Mouse (Mus musculus): ENCODE results near the gene Col23a1. TPM values are rescaled to one million over a fixed set of nuclear protein-coding genes. Genes with fewer than 3 reads are reported as not detected.

Col23a1 gene
- polyA plus RNA-seq, 1 experiment from 2014 or later, result 8.0 TPM

DNA sequence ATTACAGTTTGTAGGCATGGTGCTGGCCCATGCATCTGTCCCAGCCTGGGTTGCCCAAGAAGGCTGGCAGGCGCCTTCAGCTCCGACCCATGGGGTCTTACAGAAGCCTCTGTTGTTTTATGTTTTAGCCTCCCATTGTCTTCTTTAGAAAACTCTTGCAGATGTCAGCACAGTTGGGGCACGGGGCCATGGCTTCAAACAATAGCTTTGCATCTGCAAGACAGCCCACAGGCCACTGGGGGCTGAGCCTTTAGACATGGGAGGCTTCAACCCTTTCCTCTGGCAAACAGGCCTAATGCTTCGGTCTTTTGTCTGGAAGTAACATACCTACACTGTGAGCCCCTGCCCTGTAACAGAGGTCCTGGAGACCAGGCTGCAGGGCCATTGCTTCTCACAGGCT lies 159.0 kb downstream of the Col23a1 start:
- 12% methylated on average over 4 of the region's 4 CpGs for WGBS
- Histone ChIP-seq H3K27ac (replicated peaks) (no peak overlapping the region), H3K4me2 (no peak overlapping the region), H3K9me3 (no peaks in the 10 kb centered on the region), H3K9ac (no peak overlapping the region; the same call in 1 of the 2 replicates), H3K27me3 (no peaks in the 10 kb centered on the region), H3K4me1 (replicated peaks) (peaks cover 11% of the 10 kb centered on the region), H3K36me3 (no peaks in the 10 kb centered on the region), H3K4me3 (no peak overlapping the region)
- ATAC-seq (ENCODE audit: low read depth), result no peak

DNA sequence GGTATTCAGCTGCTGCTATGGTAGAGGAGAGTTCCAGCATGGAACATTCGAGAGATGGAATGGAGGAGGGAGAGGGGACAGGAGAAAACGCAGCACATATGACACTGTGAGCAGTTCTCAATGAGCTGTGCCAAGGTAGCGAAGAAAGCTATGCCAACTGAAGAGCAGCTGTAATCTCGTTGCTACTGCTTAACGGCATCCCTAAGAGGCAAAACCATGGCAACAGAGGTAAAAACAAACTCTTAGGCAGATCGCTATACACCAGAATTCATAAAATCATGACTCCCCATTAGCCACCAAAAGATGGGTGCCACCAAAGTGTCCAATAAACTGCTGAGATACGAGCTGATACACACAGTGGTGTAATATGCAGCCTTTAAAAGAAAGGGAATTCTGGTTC lies 160.2 kb downstream of the Col23a1 start:
- H3K36me3 ChIP-seq, result no peaks in the 10 kb centered on the region
- no peak overlapping the region for H3K27ac ChIP-seq (replicated peaks)
- no peak overlapping the region for H3K4me3 ChIP-seq
- H3K9me3 ChIP-seq, result no peaks in the 10 kb centered on the region
- WGBS, result 77% methylated on average over 7 of the region's 7 CpGs
- H3K4me1 ChIP-seq (replicated peaks), result peaks cover 11% of the 10 kb centered on the region
- H3K27me3 ChIP-seq, result no peaks in the 10 kb centered on the region
- ATAC-seq (ENCODE audit: low read depth), result no peak
- H3K4me2 ChIP-seq, result no peak overlapping the region
- no peak overlapping the region for H3K9ac ChIP-seq

DNA sequence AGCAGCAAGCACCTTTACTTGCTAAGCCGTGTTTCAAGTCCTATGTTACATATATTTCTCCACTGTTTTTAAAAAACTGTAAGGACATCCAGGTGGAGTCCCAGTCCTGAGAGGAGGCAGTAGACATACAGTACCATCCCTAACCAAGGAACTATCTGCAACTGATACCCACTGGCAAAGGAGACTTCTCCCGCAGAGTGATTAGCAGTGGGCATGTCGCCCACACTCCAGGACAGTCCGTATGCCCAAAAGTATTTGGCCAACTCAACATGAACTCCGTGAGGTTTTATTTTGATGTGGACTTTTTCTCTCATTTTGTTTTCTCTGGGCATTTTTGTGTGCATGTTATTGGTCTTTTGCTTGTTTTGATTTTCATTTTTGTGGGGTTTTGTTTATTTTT lies 161.6 kb downstream of the Col23a1 start:
- Histone ChIP-seq H3K4me1 (replicated peaks) (peaks cover 11% of the 10 kb centered on the region), H3K9me3 (no peaks in the 10 kb centered on the region), H3K27me3 (no peaks in the 10 kb centered on the region), H3K36me3 (no peaks in the 10 kb centered on the region), H3K4me2 (no peak overlapping the region), H3K4me3 (no peak overlapping the region), H3K9ac (no peak overlapping the region), H3K27ac (replicated peaks) (no peak overlapping the region)
- 80% methylated on average over 5 of the region's 5 CpGs for WGBS
- ATAC-seq (ENCODE audit: low read depth), result no peak

DNA sequence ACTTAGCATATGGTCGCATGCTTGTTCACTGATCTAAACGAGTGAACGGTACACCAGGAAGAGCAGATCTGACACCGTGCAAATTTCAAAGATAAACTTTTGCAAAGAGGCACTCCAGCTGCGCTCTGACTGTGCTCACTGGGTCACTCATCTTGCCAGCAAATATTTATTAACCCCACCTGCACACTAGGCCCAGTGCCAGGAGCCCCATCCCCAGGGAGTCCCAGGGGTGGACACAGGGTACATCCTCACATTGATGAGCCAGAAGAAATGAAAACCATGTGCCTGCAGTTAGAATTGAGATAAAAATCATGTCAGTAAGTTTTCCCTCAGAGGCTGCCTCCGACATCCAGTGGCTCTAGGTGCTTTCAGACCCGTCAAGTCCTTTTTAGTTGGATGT lies 162.2 kb downstream of the Col23a1 start:
- H3K27me3 ChIP-seq, result no peaks in the 10 kb centered on the region

DNA sequence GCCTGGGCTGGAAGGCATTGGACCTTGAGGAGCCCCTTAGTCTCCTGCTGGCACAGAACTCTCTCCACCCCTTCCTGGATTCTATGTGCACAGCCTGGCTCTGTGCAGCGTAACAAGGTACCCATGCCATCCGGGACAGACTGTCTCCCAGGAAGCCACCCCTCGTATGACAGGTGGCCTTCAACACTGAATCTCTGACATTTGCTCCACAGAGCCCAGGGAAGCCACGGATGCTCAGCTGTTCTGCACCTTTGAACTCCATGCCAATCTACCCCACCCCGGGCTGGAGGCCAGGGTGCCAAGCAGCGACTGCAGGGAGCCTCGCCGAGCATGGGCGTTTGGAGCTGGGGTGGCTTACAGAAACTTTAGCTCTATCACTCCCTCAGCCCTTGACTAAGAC lies 164.0 kb downstream of the Col23a1 start:
- no peaks in the 10 kb centered on the region for H3K36me3 ChIP-seq
- H3K4me1 ChIP-seq (replicated peaks), result peaks cover 10% of the 10 kb centered on the region
- H3K4me2 ChIP-seq, result no peak overlapping the region
- H3K9ac ChIP-seq, result no peak overlapping the region
- ATAC-seq (ENCODE audit: low read depth), result no peak
- 87% methylated on average over 9 of the region's 9 CpGs for WGBS
- H3K27ac ChIP-seq (replicated peaks), result no peak overlapping the region
- H3K4me3 ChIP-seq, result no peak overlapping the region
- H3K9me3 ChIP-seq, result no peaks in the 10 kb centered on the region
- H3K27me3 ChIP-seq, result no peaks in the 10 kb centered on the region

More for the DNA sequence above, 162.2 kb downstream of the Col23a1 start:
- Histone ChIP-seq H3K9me3 (no peaks in the 10 kb centered on the region), H3K4me3 (no peak overlapping the region), H3K9ac (no peak overlapping the region), H3K4me1 (replicated peaks) (peaks cover 11% of the 10 kb centered on the region), H3K4me2 (no peak overlapping the region), H3K27ac (replicated peaks) (no peak overlapping the region), H3K36me3 (no peaks in the 10 kb centered on the region)
- no peak for ATAC-seq (ENCODE audit: low read depth)
- 62% methylated on average over 7 of the region's 7 CpGs for WGBS

DNA sequence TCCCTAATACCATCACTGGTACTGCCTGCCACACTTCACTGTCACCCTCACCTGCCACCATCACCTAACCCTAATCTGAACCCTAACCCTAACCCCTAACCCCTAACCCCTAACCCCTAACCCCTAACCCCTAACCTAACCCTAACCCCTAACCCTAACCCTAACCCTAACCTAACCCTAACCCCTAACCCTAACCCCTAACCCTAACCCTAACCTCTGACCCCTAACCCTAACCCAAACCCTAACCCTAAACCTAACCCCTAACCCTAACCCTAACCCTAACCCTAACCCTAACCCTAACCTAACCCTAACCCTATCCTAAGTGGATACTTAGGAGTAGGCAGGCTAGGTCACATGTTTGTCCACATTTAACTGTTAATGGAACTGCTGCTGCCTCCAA lies 165.8 kb downstream of the Col23a1 start:
- Histone ChIP-seq H3K4me3 (no peak overlapping the region), H3K9ac (no peak overlapping the region), H3K27me3 (no peaks in the 10 kb centered on the region), H3K4me2 (no peak overlapping the region), H3K9me3 (no peaks in the 10 kb centered on the region), H3K4me1 (replicated peaks) (peaks cover 21% of the 10 kb centered on the region), H3K27ac (replicated peaks) (no peak overlapping the region), H3K36me3 (no peaks in the 10 kb centered on the region)
- ATAC-seq (ENCODE audit: low read depth), result no peak

DNA sequence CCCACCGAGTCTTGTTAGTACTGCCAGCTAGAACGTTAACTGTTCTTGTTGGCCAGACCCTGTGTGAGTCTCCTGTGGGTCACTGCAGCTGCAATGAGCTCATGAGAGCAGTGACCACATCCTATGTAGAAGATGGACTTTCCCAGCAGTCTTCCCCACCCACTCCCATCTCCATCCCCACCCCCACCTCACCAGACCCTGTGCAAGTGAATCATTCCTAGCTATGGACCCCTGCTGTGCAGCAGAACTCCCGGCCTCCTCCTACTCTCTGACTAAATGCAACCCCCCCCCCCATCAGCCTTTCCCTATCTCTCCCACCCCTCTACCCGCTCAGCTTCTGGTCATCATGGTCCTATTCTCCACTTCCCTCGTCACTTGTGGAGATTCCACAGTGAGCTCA lies 167.9 kb downstream of the Col23a1 start:
- Histone ChIP-seq H3K4me1 (replicated peaks) (peaks cover 17% of the 10 kb centered on the region), H3K36me3 (no peaks in the 10 kb centered on the region), H3K4me3 (no peak overlapping the region), H3K27ac (replicated peaks) (no peak overlapping the region), H3K27me3 (no peaks in the 10 kb centered on the region), H3K4me2 (no peak overlapping the region), H3K9me3 (no peaks in the 10 kb centered on the region), H3K9ac (no peak overlapping the region)
- WGBS, result 51% methylated on average over 5 of the region's 5 CpGs
- no peak for ATAC-seq (ENCODE audit: low read depth)

DNA sequence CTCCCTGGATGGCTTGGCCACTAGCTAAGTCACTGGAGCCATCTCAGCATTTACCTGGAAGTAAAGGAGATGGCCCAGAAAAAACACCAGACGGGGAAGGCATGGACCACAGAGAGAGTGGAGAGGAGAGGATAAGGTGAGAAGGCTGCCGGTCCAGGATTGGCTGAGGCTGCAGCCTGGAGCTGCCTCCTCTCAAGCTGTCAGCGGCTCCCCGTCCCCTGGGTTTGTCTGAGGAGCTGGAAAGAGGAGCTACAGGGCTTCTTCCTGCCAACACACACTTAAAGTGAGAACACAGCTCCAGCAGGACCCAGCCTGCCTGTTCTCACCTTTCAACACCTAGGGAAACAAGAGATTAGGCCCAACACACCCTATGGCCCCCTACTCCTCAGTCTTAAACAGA lies 168.9 kb downstream of the Col23a1 start:
- Histone ChIP-seq H3K4me2 (no peak overlapping the region), H3K4me3 (no peak overlapping the region), H3K27ac (replicated peaks) (no peak overlapping the region), H3K27me3 (no peaks in the 10 kb centered on the region), H3K9ac (no peak overlapping the region), H3K4me1 (replicated peaks) (peaks cover 17% of the 10 kb centered on the region), H3K9me3 (no peaks in the 10 kb centered on the region), H3K36me3 (no peaks in the 10 kb centered on the region)
- ATAC-seq (ENCODE audit: low read depth), result no peak
- WGBS, result 63% methylated on average over 4 of the region's 4 CpGs

DNA sequence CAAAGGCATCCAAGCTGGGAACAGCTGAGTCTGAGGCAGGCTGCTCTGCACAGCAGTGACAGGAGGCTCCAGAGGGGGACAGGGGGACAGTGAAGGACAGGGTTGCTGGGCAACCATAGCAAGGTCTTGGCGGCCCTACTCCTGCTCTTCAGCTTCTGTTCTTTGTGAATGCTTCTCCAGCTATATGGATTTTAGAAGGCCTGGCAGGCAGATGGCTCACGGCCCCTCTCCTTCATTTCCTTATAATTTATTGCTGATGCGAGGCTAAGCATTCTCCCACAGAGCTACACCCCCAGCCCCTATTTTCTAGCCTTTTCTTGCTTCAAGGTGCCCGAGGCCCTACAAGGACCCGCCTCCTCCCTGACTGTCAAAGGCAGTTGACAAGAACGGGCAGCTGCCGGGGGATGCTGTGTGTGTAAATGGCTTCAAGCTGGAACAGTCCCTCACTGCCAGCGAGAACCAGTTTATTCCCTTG lies 169.9 kb downstream of the Col23a1 start:
- Histone ChIP-seq H3K36me3 (no peaks in the 10 kb centered on the region), H3K4me1 (replicated peaks) (peaks cover 17% of the 10 kb centered on the region), H3K9me3 (no peaks in the 10 kb centered on the region), H3K4me3 (no peak overlapping the region), H3K27ac (replicated peaks) (peak overlapping the region; percentile 73), H3K9ac (no peak overlapping the region), H3K4me2 (no peak overlapping the region), H3K27me3 (no peaks in the 10 kb centered on the region)
- peak; percentile 93 for ATAC-seq (ENCODE audit: low read depth)
- WGBS, result 9% methylated on average over 8 of the region's 8 CpGs

DNA sequence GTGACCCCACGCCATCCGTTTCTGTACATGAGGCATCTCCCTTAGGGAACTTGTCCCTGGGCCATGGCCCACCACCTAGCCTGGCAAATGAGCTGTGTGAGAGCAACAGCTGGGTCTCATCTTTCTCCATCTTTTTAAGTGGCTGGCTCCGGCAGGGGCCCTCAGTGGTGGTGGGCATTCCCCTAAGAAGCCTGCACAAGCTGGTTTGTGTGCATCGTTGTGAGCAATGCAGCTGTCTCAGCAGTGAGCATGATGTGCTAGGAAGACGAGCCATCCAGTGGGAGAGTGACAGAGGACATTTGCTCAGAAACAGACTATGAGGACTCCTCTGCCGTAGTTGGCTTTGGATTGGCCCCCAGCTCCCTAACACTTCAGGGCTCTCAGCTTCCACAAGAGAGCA lies 179.0 kb downstream of the Col23a1 start:
- Histone ChIP-seq H3K36me3 (no peaks in the 10 kb centered on the region), H3K4me2 (no peak overlapping the region), H3K27ac (replicated peaks) (no peak overlapping the region), H3K4me3 (no peak overlapping the region), H3K4me1 (replicated peaks) (peaks cover 33% of the 10 kb centered on the region), H3K9me3 (no peaks in the 10 kb centered on the region), H3K27me3 (no peaks in the 10 kb centered on the region), H3K9ac (no peak overlapping the region)
- ATAC-seq (ENCODE audit: low read depth), result no peak
- 73% methylated on average over 6 of the region's 6 CpGs for WGBS

DNA sequence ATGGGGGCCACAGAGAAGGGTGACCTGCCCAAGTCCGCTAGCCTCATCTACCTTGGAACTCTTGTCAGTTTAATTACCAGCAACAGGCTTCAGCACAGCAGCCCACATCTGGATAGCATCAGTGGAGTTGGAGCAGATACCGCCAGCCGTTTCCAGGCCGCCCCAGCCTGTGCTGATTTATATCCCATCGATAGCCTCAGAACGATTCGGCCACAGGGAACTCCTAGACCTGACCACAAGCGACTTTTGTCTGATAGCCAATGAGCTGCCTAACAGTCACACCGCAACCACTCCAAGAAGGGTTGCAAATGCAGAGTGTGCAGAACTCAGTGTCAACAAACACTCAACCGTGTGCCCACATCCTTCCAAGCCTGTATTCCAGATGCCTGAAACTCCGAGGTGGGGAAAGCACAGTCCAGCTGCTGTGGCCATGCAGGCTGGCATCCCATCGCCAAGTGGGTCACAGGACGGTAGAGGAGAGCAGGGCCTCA lies 179.7 kb downstream of the Col23a1 start:
- Histone ChIP-seq H3K9me3 (no peaks in the 10 kb centered on the region), H3K4me2 (no peak overlapping the region), H3K9ac (no peak overlapping the region), H3K27ac (replicated peaks) (no peak overlapping the region), H3K4me1 (replicated peaks) (peaks cover 33% of the 10 kb centered on the region), H3K27me3 (no peaks in the 10 kb centered on the region), H3K4me3 (no peak overlapping the region), H3K36me3 (no peaks in the 10 kb centered on the region)
- no peak for ATAC-seq (ENCODE audit: low read depth)
- WGBS, result 62% methylated on average over 13 of the region's 13 CpGs

DNA sequence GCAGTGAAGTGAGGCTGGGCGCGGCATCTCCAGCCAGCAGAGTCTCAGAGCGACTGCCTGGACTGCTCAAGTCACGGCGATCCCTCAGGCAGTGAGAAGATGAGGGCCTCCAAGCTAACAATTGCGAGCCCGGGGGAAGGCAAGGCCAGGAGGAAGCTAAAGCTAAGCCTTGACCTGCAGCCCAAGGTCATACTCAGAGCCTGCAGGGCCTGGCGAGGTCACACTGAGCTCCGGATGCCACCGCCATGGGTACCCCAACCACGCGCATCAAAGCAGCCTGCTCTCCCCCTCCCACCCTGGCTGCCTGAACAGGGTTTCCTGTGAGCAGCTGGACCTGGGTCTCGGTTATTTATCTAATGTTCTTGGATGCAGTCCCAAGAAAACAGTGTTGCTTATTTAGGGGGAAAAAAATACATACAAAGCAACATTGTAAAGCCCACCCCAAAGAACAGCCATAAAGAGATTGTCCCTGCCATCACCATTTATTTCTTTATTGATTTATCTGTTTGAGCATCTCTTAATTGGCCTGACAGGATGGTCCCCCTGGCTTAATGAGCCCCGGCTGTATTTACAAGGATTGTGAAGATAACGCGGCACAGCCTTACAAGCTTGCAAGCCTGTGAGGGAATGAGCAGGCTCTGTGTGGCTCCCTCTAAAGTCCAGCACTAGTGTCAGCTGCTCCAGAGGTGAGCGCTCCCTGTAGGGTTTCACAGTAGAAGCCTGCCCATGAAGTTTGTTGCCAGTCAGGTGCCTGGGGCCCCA lies 180.8 kb downstream of the Col23a1 start:
- Histone ChIP-seq H3K4me3 (no peak overlapping the region), H3K4me1 (replicated peaks) (peaks cover 33% of the 10 kb centered on the region), H3K9ac (0 out of 2 replicates have a peak overlapping the region, but pooled peaks have one; percentile 22), H3K36me3 (no peaks in the 10 kb centered on the region), H3K4me2 (peak overlapping the region; percentile 35), H3K27ac (replicated peaks) (peak overlapping the region; percentile 46; the same call in 1 of the 2 replicates), H3K27me3 (no peaks in the 10 kb centered on the region), H3K9me3 (no peaks in the 10 kb centered on the region)
- WGBS, result 26% methylated on average over 17 of the region's 17 CpGs
- peak; percentile 71 for ATAC-seq (ENCODE audit: low read depth)

DNA sequence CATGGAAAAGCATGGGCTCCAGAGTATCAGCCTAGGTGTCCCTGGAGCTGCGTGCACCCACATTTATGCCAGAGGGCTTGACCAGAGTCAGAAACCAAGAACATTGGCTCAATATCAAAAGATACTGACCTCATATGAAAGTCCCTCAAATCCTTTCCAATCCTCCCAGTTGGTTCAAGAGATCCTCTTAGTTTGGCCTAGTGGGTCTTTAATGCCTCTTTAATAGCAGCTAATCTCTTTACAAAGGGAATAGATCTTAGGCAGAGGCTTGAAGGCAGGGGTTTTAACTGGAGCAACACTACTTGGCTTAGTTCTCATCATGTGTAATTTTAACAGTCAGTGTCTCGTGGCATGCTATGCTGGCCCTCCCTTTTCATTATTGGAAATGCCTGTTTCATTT lies 184.0 kb downstream of the Col23a1 start:
- no peak overlapping the region for H3K27ac ChIP-seq (replicated peaks)
- no peaks in the 10 kb centered on the region for H3K27me3 ChIP-seq
- 91% methylated on average over 2 of the region's 2 CpGs for WGBS
- H3K9ac ChIP-seq, result no peak overlapping the region
- H3K4me3 ChIP-seq, result no peak overlapping the region
- no peaks in the 10 kb centered on the region for H3K36me3 ChIP-seq
- H3K4me2 ChIP-seq, result no peak overlapping the region
- H3K4me1 ChIP-seq (replicated peaks), result peaks cover 31% of the 10 kb centered on the region
- H3K9me3 ChIP-seq, result no peaks in the 10 kb centered on the region
- ATAC-seq (ENCODE audit: low read depth), result no peak
